Mouse (Mus musculus) T-cell, adult 66 days (primary cell): ENCODE measurements around the gene Ces5a. TPM values are rescaled to one million over a fixed set of nuclear protein-coding genes. Genes with fewer than 3 reads are reported as not detected.

Experiments
- total RNA-seq, 2 experiments: library from RNA; stranded (reverse); gene quantifications; 3 replicates in 1 of 2; 4 replicates in 1 of 2; pipeline ENCODE4 v1.2.4; 2023

The Ces5a gene
- total RNA-seq = not detected

GRCm38 (mm10) chr8:93535730-93536129 lies at the start of gene Ces5a:
Gene Ces5a (minus strand): TSS chr8:93535830.

Other genes starting within 250 kb of the Ces5a start
- not detected for gene Ces1g, start 198.5 kb downstream of the Ces5a start, total RNA-seq
- gene Ces1h, start 156.1 kb downstream of the Ces5a start, total RNA-seq = not detected